Mouse (Mus musculus) lung, adult 2 months (tissue): ENCODE measurements at regions not wholly inside any gene's neighbourhood (a gene's known extent, or its start where the extent isn't known, plus 50 kb on each side); places are given as distances from the start of the nearest gene placed in this dataset.

Experiments used
- CTCF ChIP-seq: fragments of 200-500 bp; IDR thresholded peaks from 2 replicates; pipeline ENCODE4 v1.5.1; 2011; ENCODE audit warnings: mild to moderate bottlenecking, low read length, control low read depth; ENCODE audit not compliant: insufficient read depth
- POLR2A ChIP-seq: fragments of 200-500 bp; IDR thresholded peaks from 2 replicates; pipeline ENCODE4 v1.6.1; 2011; ENCODE audit warnings: low read depth, mild to moderate bottlenecking, control low read depth, low read length, borderline replicate concordance; ENCODE audit errors: extremely low read depth

- TF ChIP-seq CTCF (no peak), POLR2A (no peak)
These were observed 89.5 kb downstream of the A730009L09Rik start for GRCm38 (mm10) chr16:84604272-84604975.
